Mouse (Mus musculus) MEL-GATA-1-ER (cell line): ENCODE measurements around the gene Cisd1.

Experiments
- DNase-seq: peaks from one replicate; pipeline ENCODE4 v3.0.0-alpha.2; 2012; ENCODE audit warnings: low read depth; ENCODE audit errors: extremely low read depth

The Cisd1 gene

GRCm38 (mm10) chr10:71349290-71349689, 4.5 kb upstream of the Cisd1 start:
- no peak for DNase-seq

- DNase-seq, result peak; percentile 59
Observed at GRCm38 (mm10) chr10:71348637-71349280, 4.0 kb upstream of the Cisd1 start.

GRCm38 (mm10) chr10:71347964-71348636, 3.3 kb upstream of the Cisd1 start:
- DNase-seq, result peak; percentile 72

- peak; percentile 89 for DNase-seq
Observed at GRCm38 (mm10) chr10:71347509-71347949, 2.8 kb upstream of the Cisd1 start, which contains the start of gene Ipmk. Gene Ipmk (plus strand): TSS chr10:71347763.

- peak; percentile 59 for DNase-seq
Observed at GRCm38 (mm10) chr10:71346722-71347508, 2.2 kb upstream of the Cisd1 start.

GRCm38 (mm10) chr10:71346106-71346505, 1.4 kb upstream of the Cisd1 start:
- DNase-seq, result no peak

GRCm38 (mm10) chr10:71343567-71344265, 1.0 kb downstream of the Cisd1 start:
- no peak for DNase-seq

- no peak for DNase-seq
Observed at GRCm38 (mm10) chr10:71343130-71343529, 1.6 kb downstream of the Cisd1 start.

- peak; percentile 42 for DNase-seq
Observed at GRCm38 (mm10) chr10:71342030-71342805, 2.5 kb downstream of the Cisd1 start.

GRCm38 (mm10) chr10:71341290-71341689, 3.5 kb downstream of the Cisd1 start:
- no peak for DNase-seq

- DNase-seq, result no peak
Observed at GRCm38 (mm10) chr10:71340195-71340594, 4.6 kb downstream of the Cisd1 start.

GRCm38 (mm10) chr10:71339463-71339862, 5.3 kb downstream of the Cisd1 start:
- DNase-seq, result no peak

- DNase-seq, result no peak
Observed at GRCm38 (mm10) chr10:71338156-71338905, 6.4 kb downstream of the Cisd1 start.

GRCm38 (mm10) chr10:71337733-71338132, 7.0 kb downstream of the Cisd1 start:
- no peak for DNase-seq

GRCm38 (mm10) chr10:71332859-71333258, 11.9 kb downstream of the Cisd1 start:
- DNase-seq, result no peak

GRCm38 (mm10) chr10:71332376-71332775, 12.4 kb downstream of the Cisd1 start:
- DNase-seq, result no peak

GRCm38 (mm10) chr10:71331908-71332307, 12.8 kb downstream of the Cisd1 start:
- DNase-seq, result no peak

- no peak for DNase-seq
Observed at GRCm38 (mm10) chr10:71330070-71330469, 14.7 kb downstream of the Cisd1 start.

GRCm38 (mm10) chr10:71329295-71329694, 15.5 kb downstream of the Cisd1 start:
- no peak for DNase-seq

GRCm38 (mm10) chr10:71328870-71329269, 15.9 kb downstream of the Cisd1 start:
- no peak for DNase-seq
